Mouse (Mus musculus) lung, adult 2 months (tissue): Measurements from ENCODE around the gene Sptan1.

Source experiments
- CTCF ChIP-seq: fragments of 200-500 bp; IDR thresholded peaks from 2 replicates; pipeline ENCODE4 v1.5.1; 2011; ENCODE audit warnings: mild to moderate bottlenecking, low read length, control low read depth; ENCODE audit not compliant: insufficient read depth
- POLR2A ChIP-seq: fragments of 200-500 bp; IDR thresholded peaks from 2 replicates; pipeline ENCODE4 v1.6.1; 2011; ENCODE audit warnings: low read depth, mild to moderate bottlenecking, control low read depth, low read length, borderline replicate concordance; ENCODE audit errors: extremely low read depth

DNA sequence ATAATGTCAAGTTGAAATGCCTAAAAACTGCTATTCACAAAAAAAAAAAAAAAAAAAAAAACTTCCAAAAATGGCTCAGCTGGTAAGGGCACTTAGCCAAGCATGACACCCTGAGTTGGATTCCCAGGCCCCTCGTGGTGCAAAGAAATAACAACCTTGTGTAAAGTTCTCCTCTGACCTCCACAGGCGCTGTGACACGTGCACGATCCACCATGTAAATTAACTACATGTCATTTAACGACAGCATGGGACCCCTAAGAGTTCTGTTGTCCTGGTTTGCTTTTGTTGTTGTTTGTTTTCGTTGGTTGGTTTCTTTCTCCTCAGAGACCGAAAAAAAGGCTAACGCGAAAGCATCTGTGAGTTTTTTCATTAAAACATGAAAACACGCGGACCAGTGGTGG is 82.7 kb downstream of the Sptan1 start:
- TF ChIP-seq CTCF, result no peak
- no peak for TF ChIP-seq POLR2A
